Mouse (Mus musculus) kidney, adult 2 months (tissue): ENCODE measurements around the gene Gsk3a.

Source experiments
- CTCF ChIP-seq: fragments of 200-500 bp; conservative IDR thresholded peaks from 2 replicates; pipeline ENCODE4 v1.5.1; 2011; ENCODE audit warnings: low read depth, mild to moderate bottlenecking, control low read depth, low read length, moderate library complexity, mixed read lengths; ENCODE audit not compliant: insufficient read depth, insufficient read length
- POLR2A ChIP-seq: fragments of 200-500 bp; IDR thresholded peaks from one replicate; pipeline ENCODE4 v1.6.1; 2011; ENCODE audit warnings: low read depth, low read length, control low read depth

- TF ChIP-seq POLR2A (peak; percentile 86), CTCF (no peak)
These were observed 17.7 kb downstream of the Gsk3a start for GRCm38 (mm10) chr7:25219756-25220456.
